Mouse (Mus musculus) hindbrain, embryonic 13.5 days (tissue): ENCODE measurements around the gene Prps1. TPM values are rescaled to one million over a fixed set of nuclear protein-coding genes. Genes with fewer than 3 reads are reported as not detected.
"Not testable (repeated sequence)": the region's sequence is repeated elsewhere in the genome, so short reads cannot be mapped to it uniquely, and the experiment has no call there.

Source experiments
- ATAC-seq: fragments of 200-750 bp; cut with Nextera tagmentation; 2 replicates; pipeline ENCODE4 v1.8.0; 2017; ENCODE audit warnings: moderate TSS enrichment; ENCODE audit not compliant: low FRiP score
- H3K27ac ChIP-seq: fragments of 300-500 bp; sonication (generic); 2 replicates; pipeline ENCODE4 v1.5.1; 2015; ENCODE audit warnings: inconsistent platforms, mild to moderate bottlenecking, moderate library complexity
- H3K27me3 ChIP-seq: fragments of 300-500 bp; sonication (generic); 2 replicates; pipeline ENCODE4 v1.6.1; 2015; ENCODE audit warnings: mild to moderate bottlenecking, inconsistent platforms
- H3K36me3 ChIP-seq: fragments of 300-500 bp; sonication (generic); 2 replicates; pipeline ENCODE4 v1.6.1; 2015; ENCODE audit warnings: mild to moderate bottlenecking, inconsistent platforms
- H3K4me1 ChIP-seq: fragments of 300-500 bp; sonication (generic); replicated peaks from 2 replicates; pipeline ENCODE4 v1.6.1; 2015; ENCODE audit warnings: inconsistent platforms
- H3K4me2 ChIP-seq: fragments of 300-500 bp; sonication (generic); 2 replicates; pipeline ENCODE4 v1.6.1; 2015; ENCODE audit warnings: inconsistent platforms, mild to moderate bottlenecking, moderate library complexity
- H3K4me3 ChIP-seq: fragments of 300-500 bp; sonication (generic); 2 replicates; pipeline ENCODE4 v1.5.1; 2015; ENCODE audit warnings: mild to moderate bottlenecking, inconsistent platforms
- H3K9ac ChIP-seq: fragments of 300-500 bp; sonication (generic); 2 replicates; pipeline ENCODE4 v1.6.1; 2015; ENCODE audit warnings: mild to moderate bottlenecking, inconsistent platforms
- H3K9me3 ChIP-seq: fragments of 300-500 bp; sonication (generic); 2 replicates; pipeline ENCODE4 v1.6.1; 2016; ENCODE audit warnings: inconsistent platforms
- WGBS: fragments of 180-500 bp; shearing (Covaris S2); methylation state at CpG from one replicate; pipeline ENCODE4 v1.1.7; 2015; 5-methylcytosine and 5-hydroxymethylcytosine counted together
- polyA plus RNA-seq: library from polyadenylated mRNA; unstranded; fragments of >200 nt; fragmentation: Nextera tagmentation; extraction: Ambion mirVana; gene quantifications from 2 replicates; pipeline ENCODE4 v1.2.1, GENCODE M21; 2015

Gene Prps1
- polyA plus RNA-seq, 1 experiment from 2014 or later = 65.6 TPM

GRCm38 (mm10) chrX:140456751-140457491, 508 bp downstream of the Prps1 start:
- no peaks in the 10 kb centered on the region for H3K36me3 ChIP-seq
- peak overlapping the region; percentile 60 for H3K27ac ChIP-seq
- peak; percentile 66 for ATAC-seq
- H3K27me3 ChIP-seq = peaks cover 11% of the 10 kb centered on the region; the same call in 1 of the 2 replicates
- peak overlapping the region; percentile 54 for H3K4me2 ChIP-seq
- no peaks in the 10 kb centered on the region for H3K9me3 ChIP-seq
- peak overlapping the region; percentile 57 for H3K4me3 ChIP-seq
- WGBS = 18% methylated on average over 39 of the region's 39 CpGs
- peak overlapping the region; percentile 68 for H3K9ac ChIP-seq
- peaks cover 3% of the 10 kb centered on the region; the same call in 1 of the 2 replicates for H3K4me1 ChIP-seq

DNA sequence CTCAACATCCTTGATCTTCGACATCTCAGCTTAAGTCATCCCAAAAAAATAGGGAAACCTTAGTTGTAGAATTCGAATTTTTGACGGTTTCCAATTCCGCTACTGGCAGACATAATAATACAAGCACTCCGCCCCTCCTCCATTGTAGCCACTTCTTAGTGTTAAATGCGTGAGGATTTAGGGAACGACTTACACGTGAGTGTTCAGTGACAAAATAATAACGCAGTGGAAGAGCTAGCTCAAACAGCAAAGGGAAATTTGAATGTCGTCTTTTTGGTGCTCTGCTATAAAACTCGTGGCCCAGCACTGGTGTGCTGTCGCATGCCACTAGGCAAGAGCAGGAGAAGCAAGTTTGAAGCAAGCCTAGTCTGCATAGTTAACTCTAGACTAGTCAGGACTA, 1.1 kb downstream of the Prps1 start:
- peak; percentile 4; the same call in 1 of the 2 replicates for ATAC-seq
- H3K27ac ChIP-seq = no peak overlapping the region
- peak overlapping the region; percentile 57 for H3K4me3 ChIP-seq
- H3K4me2 ChIP-seq = peak overlapping the region; percentile 54
- H3K4me1 ChIP-seq = peaks cover 3% of the 10 kb centered on the region; the same call in 1 of the 2 replicates
- no peaks in the 10 kb centered on the region for H3K36me3 ChIP-seq
- H3K27me3 ChIP-seq = peaks cover 11% of the 10 kb centered on the region; the same call in 1 of the 2 replicates
- 20% methylated on average over 12 of the region's 12 CpGs for WGBS
- H3K9me3 ChIP-seq = no peaks in the 10 kb centered on the region
- H3K9ac ChIP-seq = peak overlapping the region; percentile 68; the same call in 1 of the 2 replicates

GRCm38 (mm10) chrX:140478231-140478630, 21.8 kb downstream of the Prps1 start:
- H3K36me3 ChIP-seq = peaks cover 8% of the 10 kb centered on the region; the same call in 1 of the 2 replicates
- H3K9me3 ChIP-seq = no peaks in the 10 kb centered on the region
- 96% methylated on average over 6 of the region's 6 CpGs for WGBS
- no peak overlapping the region for H3K4me3 ChIP-seq
- no peak overlapping the region for H3K4me2 ChIP-seq
- H3K4me1 ChIP-seq = no peaks in the 10 kb centered on the region
- no peak overlapping the region for H3K27ac ChIP-seq
- no peak overlapping the region for H3K9ac ChIP-seq
- no peak for ATAC-seq
- H3K27me3 ChIP-seq = no peaks in the 10 kb centered on the region; the same call in 1 of the 2 replicates

DNA sequence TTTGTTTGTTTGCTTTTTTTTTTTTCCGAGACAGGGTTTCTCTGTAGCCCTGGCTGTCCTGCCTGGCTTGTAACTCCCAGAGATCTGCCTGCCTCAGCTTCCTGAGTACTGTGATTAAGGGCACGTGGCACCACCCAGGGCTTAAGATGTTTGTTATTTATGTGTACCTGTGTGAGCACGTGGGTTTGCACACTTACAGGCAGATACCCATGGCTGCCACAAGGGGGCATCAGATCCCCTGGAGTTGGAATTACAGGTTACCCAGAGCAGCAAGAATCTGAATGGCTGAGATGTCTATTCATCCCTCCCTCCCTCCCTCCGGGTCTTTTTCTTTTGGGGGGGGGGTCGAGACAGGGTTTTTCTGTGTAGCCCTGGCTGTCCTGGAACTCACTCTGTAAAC, 22.8 kb downstream of the Prps1 start:
- no peak for ATAC-seq
- Histone ChIP-seq H3K9me3 (no peaks in the 10 kb centered on the region), H3K27ac (no peak overlapping the region), H3K27me3 (no peaks in the 10 kb centered on the region; the same call in 1 of the 2 replicates), H3K9ac (no peak overlapping the region), H3K4me1 (no peaks in the 10 kb centered on the region), H3K36me3 (peaks cover 5% of the 10 kb centered on the region; the same call in 1 of the 2 replicates), H3K4me3 (no peak overlapping the region), H3K4me2 (no peak overlapping the region)
- WGBS = 60% methylated on average over 4 of the region's 5 CpGs

- Histone ChIP-seq H3K9me3 (no peaks in the 10 kb centered on the region), H3K4me2 (no peak overlapping the region), H3K4me3 (no peak overlapping the region), H3K36me3 (no peaks in the 10 kb centered on the region), H3K27ac (no peak overlapping the region), H3K4me1 (no peaks in the 10 kb centered on the region), H3K27me3 (peaks cover 20% of the 10 kb centered on the region; the same call in 1 of the 2 replicates), H3K9ac (no peak overlapping the region)
- WGBS = 97% methylated on average over 1 of the region's 1 CpGs
- ATAC-seq = no peak
Observed at GRCm38 (mm10) chrX:140489174-140489573, 32.8 kb downstream of the Prps1 start.

DNA sequence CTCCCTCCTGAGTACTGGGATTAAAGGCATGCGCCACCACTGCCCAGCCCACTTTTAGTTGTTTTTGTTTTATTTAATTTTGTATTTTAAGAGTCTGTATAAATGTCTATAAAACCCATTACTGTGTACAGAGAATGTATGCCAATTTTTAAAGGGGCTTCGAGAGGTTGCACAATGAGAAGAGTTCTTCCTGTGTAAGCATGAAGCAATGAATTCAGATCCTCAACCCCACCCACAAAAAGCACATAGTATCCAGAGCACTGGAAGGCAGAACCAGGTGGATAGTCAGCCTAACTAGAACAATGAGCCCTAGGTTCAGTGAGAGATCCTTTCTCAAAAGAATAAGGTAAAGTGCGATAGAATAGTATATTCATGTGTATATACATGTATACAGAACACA, 33.8 kb downstream of the Prps1 start:
- Histone ChIP-seq H3K27me3 (peaks cover 26% of the 10 kb centered on the region), H3K27ac (no peak overlapping the region)
- 91% methylated on average over 3 of the region's 3 CpGs for WGBS

DNA sequence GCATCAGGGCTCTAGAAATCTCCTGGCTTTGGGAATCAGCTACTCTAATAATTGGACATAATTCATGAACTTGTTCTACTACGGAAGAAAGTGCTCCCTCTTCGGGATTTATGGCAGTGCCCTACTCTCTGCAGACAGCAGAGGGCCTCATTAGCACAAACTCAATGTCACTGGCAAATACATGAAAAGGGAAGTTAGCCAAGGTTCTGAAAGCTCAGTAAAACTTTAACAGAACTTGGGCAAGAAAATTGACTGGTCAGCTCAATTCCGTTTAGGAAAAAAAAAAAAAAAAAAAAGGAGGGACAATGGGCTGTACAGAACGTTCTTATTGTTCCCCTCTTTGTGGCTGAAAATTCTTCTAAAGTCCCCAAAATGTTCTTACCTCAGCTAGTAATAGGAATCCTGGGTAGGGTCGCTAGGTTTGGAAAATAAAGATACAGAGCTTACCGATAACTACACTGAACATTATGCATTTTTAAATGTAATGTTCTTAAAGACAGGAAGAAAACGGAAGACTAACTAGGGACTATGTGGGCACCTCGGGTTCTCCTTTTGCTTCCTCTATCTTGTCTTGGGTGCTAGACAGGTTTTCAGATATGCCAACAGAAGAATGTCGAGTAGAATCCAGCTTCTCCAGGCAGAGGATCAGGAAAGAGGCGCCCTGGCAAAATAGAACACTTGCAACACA, 35.6 kb downstream of the Prps1 start:
- Histone ChIP-seq H3K4me3 (no peak overlapping the region), H3K4me1 (no peaks in the 10 kb centered on the region), H3K4me2 (no peak overlapping the region), H3K27me3 (peaks cover 31% of the 10 kb centered on the region), H3K27ac (no peak overlapping the region), H3K36me3 (no peaks in the 10 kb centered on the region), H3K9me3 (no peaks in the 10 kb centered on the region), H3K9ac (no peak overlapping the region)
- no peak for ATAC-seq
- WGBS = 59% methylated on average over 10 of the region's 10 CpGs

More for the DNA sequence above, 33.8 kb downstream of the Prps1 start:
- no peak overlapping the region for H3K4me2 ChIP-seq
- no peaks in the 10 kb centered on the region for H3K4me1 ChIP-seq
- no peak overlapping the region for H3K9ac ChIP-seq
- no peaks in the 10 kb centered on the region for H3K36me3 ChIP-seq
- no peak for ATAC-seq
- H3K9me3 ChIP-seq = no peaks in the 10 kb centered on the region
- H3K4me3 ChIP-seq = no peak overlapping the region

- no peak for ATAC-seq
- Histone ChIP-seq H3K36me3 (no peaks in the 10 kb centered on the region), H3K4me2 (no peak overlapping the region), H3K27me3 (peaks cover 35% of the 10 kb centered on the region), H3K4me3 (no peak overlapping the region), H3K9ac (no peak overlapping the region), H3K27ac (no peak overlapping the region), H3K9me3 (no peaks in the 10 kb centered on the region), H3K4me1 (no peaks in the 10 kb centered on the region)
- WGBS = 71% methylated on average over 7 of the region's 7 CpGs
Observed at GRCm38 (mm10) chrX:140493527-140494029, 37.2 kb downstream of the Prps1 start.

- Histone ChIP-seq H3K27me3 (peaks cover 35% of the 10 kb centered on the region), H3K4me3 (no peak overlapping the region), H3K9ac (no peak overlapping the region), H3K9me3 (no peaks in the 10 kb centered on the region), H3K36me3 (no peaks in the 10 kb centered on the region), H3K27ac (no peak overlapping the region), H3K4me1 (no peaks in the 10 kb centered on the region), H3K4me2 (no peak overlapping the region)
- ATAC-seq = no peak
- 91% methylated on average over 6 of the region's 6 CpGs for WGBS
Observed at GRCm38 (mm10) chrX:140494170-140494569, 37.8 kb downstream of the Prps1 start.

GRCm38 (mm10) chrX:140498431-140498830, 42.0 kb downstream of the Prps1 start:
- not testable (repeated sequence) for ATAC-seq, H3K27ac ChIP-seq, H3K4me1 ChIP-seq, H3K4me2 ChIP-seq, H3K9me3 ChIP-seq, H3K4me3 ChIP-seq, H3K9ac ChIP-seq, H3K36me3 ChIP-seq
- 64% methylated on average over 4 of the region's 4 CpGs for WGBS
- H3K27me3 ChIP-seq = peaks cover 36% of the 10 kb centered on the region

DNA sequence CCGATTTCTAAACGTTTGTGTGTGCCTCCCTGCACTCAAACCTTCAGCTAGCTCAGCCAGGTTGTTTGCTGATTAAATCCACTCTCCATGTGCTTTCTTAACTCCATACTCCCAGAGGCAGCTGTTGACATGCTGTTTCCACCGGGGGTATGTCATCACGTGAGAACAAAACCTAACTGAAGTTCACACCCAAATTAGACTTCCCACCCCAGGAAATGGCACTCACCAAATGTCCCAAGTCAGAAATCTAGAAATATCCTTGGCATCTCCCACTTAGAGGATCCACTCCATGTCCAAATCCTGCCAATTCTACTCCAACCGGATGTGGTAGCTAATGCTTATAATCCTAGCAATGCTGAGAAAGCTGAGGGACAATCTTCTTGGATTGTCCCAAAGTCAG, 43.9 kb downstream of the Prps1 start:
- no peak for ATAC-seq
- Histone ChIP-seq H3K27ac (no peak overlapping the region), H3K27me3 (peaks cover 28% of the 10 kb centered on the region; the same call in 1 of the 2 replicates), H3K4me2 (no peak overlapping the region), H3K36me3 (no peaks in the 10 kb centered on the region), H3K4me3 (no peak overlapping the region), H3K9ac (no peak overlapping the region), H3K4me1 (no peaks in the 10 kb centered on the region), H3K9me3 (no peaks in the 10 kb centered on the region)
- WGBS = 84% methylated on average over 5 of the region's 5 CpGs
